Mouse (Mus musculus) liver, embryonic 13.5 days (tissue): ENCODE results near the gene Trak1. TPM values are rescaled to one million over a fixed set of nuclear protein-coding genes. Genes with fewer than 3 reads are reported as not detected.
A peak's percentile ranks its signal among the peaks of the same experiment; 100 is the strongest.

Experiments used
- ATAC-seq: fragments of 200-750 bp; cut with Nextera tagmentation; 2 replicates; pipeline ENCODE4 v1.8.0; 2017; ENCODE audit warnings: low read depth, mild to moderate bottlenecking, moderate number of reproducible peaks, moderate library complexity
- DNase-seq: peaks from one replicate; pipeline ENCODE4 v3.0.0; 2022
- H3K27ac ChIP-seq: fragments of 300-500 bp; sonication (generic); 2 replicates; pipeline ENCODE4 v1.5.1; 2015; ENCODE audit warnings: moderate library complexity, mild to moderate bottlenecking, inconsistent platforms
- H3K27me3 ChIP-seq: fragments of 300-500 bp; sonication (generic); 2 replicates; pipeline ENCODE4 v1.6.1; 2015; ENCODE audit warnings: mild to moderate bottlenecking, inconsistent platforms
- H3K36me3 ChIP-seq: fragments of 300-500 bp; sonication (generic); 2 replicates; pipeline ENCODE4 v1.6.1; 2015; ENCODE audit warnings: mild to moderate bottlenecking, inconsistent platforms
- H3K4me1 ChIP-seq: fragments of 300-500 bp; sonication (generic); replicated peaks from 2 replicates; pipeline ENCODE4 v1.6.1; 2015; ENCODE audit warnings: inconsistent platforms
- H3K4me2 ChIP-seq: fragments of 300-500 bp; sonication (generic); 2 replicates; pipeline ENCODE4 v1.6.1; 2015; ENCODE audit warnings: inconsistent platforms, mild to moderate bottlenecking, moderate library complexity
- H3K4me3 ChIP-seq: fragments of 300-500 bp; sonication (generic); replicated peaks from 2 replicates; pipeline ENCODE4 v1.5.1; 2015; ENCODE audit warnings: mild to moderate bottlenecking, inconsistent platforms
- H3K9ac ChIP-seq: fragments of 300-500 bp; sonication (generic); 2 replicates; pipeline ENCODE4 v1.6.1; 2015; ENCODE audit warnings: mild to moderate bottlenecking, inconsistent platforms
- H3K9me3 ChIP-seq: fragments of 300-500 bp; sonication (generic); replicated peaks from 2 replicates; pipeline ENCODE4 v1.6.1; 2016; ENCODE audit warnings: inconsistent platforms
- WGBS: fragments of 180-500 bp; shearing (Covaris S2); methylation state at CpG from one replicate; pipeline ENCODE4 v1.1.7; 2015; ENCODE audit not compliant: insufficient replicate concordance; 5-methylcytosine and 5-hydroxymethylcytosine counted together
- polyA plus RNA-seq: library from polyadenylated mRNA; unstranded; fragments of >200 nt; fragmentation: Nextera tagmentation; extraction: Ambion mirVana; gene quantifications from 2 replicates; pipeline ENCODE4 v1.2.1, GENCODE M21; 2015

Gene Trak1
- polyA plus RNA-seq, 1 experiment from 2014 or later: 3.6 TPM

GRCm38 (mm10) chr9:121376094-121376493 lies 78.8 kb downstream of the Trak1 start:
- Histone ChIP-seq H3K4me3 (no peak overlapping the region), H3K9me3 (no peaks in the 10 kb centered on the region), H3K36me3 (no peaks in the 10 kb centered on the region), H3K4me1 (peaks cover 28% of the 10 kb centered on the region), H3K4me2 (no peak overlapping the region), H3K27ac (no peak overlapping the region), H3K27me3 (no peaks in the 10 kb centered on the region), H3K9ac (no peak overlapping the region)
- ATAC-seq (no peak), DNase-seq (no peak)
- 87% methylated on average over 5 of the region's 5 CpGs for WGBS

DNA sequence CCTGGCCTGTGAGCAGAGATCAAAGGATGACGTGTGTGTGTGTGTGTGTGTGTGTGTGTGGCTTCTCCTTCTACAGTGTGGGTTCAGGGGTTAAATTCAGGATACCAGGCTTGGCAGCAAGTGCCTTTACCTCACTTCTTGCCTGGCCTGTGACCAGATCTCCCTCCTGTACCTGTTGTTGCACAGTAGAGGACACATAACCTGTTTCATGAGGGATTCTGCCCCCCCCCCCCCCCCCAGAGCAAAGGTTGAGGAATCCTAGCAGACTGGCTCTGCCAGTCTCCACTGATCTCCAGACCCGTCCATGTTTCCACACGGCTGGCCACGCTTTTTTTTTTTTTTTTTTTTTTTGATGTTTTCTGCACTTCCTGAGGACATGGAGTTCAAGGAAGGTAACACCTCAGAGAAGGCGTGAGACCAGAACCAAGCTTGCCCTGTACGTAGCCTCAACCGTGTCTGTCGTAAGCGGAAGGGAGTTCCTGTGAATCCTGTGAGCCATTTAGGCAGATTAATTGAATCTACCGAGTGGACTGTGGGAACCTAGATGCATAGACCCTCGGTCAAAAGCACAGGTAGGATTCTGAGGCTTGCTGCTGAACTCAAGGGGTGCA lies 83.1 kb downstream of the Trak1 start:
- no peaks in the 10 kb centered on the region for H3K27me3 ChIP-seq
- H3K4me2 ChIP-seq: no peak overlapping the region
- 75% methylated on average over 11 of the region's 11 CpGs for WGBS
- H3K4me1 ChIP-seq: peaks cover 29% of the 10 kb centered on the region
- no peak overlapping the region for H3K4me3 ChIP-seq
- no peak for DNase-seq
- no peak for ATAC-seq
- no peak overlapping the region for H3K27ac ChIP-seq
- H3K9me3 ChIP-seq: no peaks in the 10 kb centered on the region
- H3K36me3 ChIP-seq: no peaks in the 10 kb centered on the region
- H3K9ac ChIP-seq: no peak overlapping the region

DNA sequence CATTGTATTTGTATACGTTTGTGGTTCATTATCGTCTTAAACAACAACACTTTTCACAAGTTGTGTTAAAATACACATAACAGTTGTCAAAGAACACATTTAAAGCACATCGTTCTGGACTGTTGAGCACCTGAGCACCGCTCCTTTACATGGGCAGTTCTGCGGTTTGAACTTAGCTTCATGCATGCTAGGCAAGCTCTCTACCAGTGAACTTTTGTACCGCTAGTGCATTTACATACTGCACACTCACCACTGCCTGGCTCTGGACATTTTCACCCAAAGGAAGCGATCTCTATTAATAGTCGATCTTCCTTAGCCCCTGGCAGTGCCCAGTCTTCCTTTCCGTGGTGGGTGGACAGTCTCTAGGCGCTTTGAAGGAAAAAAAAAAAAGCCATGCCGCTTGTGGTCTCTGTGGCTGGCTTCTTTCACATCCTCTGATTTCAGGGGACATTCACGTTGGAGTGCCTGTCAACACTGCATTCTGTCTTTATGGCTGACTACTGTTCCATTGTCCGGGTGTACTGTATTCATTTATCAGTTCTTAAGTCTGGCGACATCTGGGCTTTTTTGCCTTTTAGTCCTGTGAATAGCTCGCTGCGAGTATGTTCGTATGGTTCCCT lies 84.5 kb downstream of the Trak1 start:
- Histone ChIP-seq H3K27ac (no peak overlapping the region), H3K4me3 (no peak overlapping the region), H3K36me3 (no peaks in the 10 kb centered on the region), H3K4me1 (peaks cover 31% of the 10 kb centered on the region), H3K4me2 (no peak overlapping the region), H3K9me3 (no peaks in the 10 kb centered on the region), H3K9ac (no peak overlapping the region), H3K27me3 (no peaks in the 10 kb centered on the region)
- ATAC-seq: no peak
- WGBS: 57% methylated on average over 17 of the region's 17 CpGs
- no peak for DNase-seq

DNA sequence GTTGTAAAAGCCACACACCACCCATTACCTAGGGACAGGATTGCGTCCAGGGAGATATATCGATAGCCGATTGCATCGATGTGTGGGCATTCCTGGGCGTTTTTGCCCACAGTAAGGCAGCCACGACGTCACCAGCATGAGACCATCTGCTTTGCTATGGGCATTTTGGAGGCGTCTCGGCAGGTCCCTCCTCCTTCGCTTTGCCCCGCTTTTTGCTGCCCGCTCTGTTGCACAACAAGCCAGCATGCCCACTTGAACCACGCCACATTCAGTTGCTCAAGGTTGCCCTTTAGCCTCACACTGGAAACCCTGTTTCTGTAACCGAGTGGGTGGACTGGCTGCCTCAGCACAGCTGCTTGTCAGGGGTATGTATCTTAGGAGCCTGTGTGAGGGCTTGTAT lies 85.3 kb downstream of the Trak1 start:
- Histone ChIP-seq H3K4me1 (peaks cover 31% of the 10 kb centered on the region), H3K9me3 (no peaks in the 10 kb centered on the region), H3K9ac (no peak overlapping the region), H3K36me3 (no peaks in the 10 kb centered on the region), H3K4me2 (no peak overlapping the region), H3K4me3 (no peak overlapping the region), H3K27me3 (no peaks in the 10 kb centered on the region), H3K27ac (no peak overlapping the region)
- no peak for DNase-seq
- no peak for ATAC-seq
- WGBS: 80% methylated on average over 14 of the region's 14 CpGs

DNA sequence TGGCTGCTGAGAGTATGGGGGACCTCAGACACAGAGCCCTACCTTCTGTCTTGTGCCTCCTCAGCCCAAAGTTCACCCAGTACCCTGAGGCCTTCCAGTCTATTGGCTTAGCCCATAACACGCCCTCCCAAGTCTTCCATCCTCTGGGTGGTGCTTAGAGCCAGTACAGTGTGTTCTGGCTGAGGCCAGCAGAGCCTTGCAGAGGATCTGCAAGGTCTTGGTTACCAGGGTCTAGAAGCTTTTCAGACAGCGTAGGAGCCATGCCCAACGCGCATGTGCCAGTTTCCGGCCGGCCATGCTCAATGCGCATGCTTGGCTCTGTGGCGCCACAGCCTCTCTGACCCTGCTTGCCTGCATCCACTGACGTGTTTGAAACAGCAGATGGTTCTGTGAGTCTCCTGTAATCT lies 85.9 kb downstream of the Trak1 start:
- Histone ChIP-seq H3K4me1 (peaks cover 31% of the 10 kb centered on the region), H3K36me3 (no peaks in the 10 kb centered on the region), H3K27me3 (no peaks in the 10 kb centered on the region), H3K4me2 (no peak overlapping the region), H3K9ac (no peak overlapping the region), H3K9me3 (no peaks in the 10 kb centered on the region), H3K4me3 (no peak overlapping the region), H3K27ac (no peak overlapping the region)
- 80% methylated on average over 9 of the region's 9 CpGs for WGBS
- ATAC-seq (no peak; the same call in 1 of the 2 replicates), DNase-seq (no peak)

- Histone ChIP-seq H3K9ac (no peak overlapping the region), H3K27me3 (no peaks in the 10 kb centered on the region), H3K9me3 (no peaks in the 10 kb centered on the region), H3K4me1 (peaks cover 31% of the 10 kb centered on the region), H3K4me2 (peak overlapping the region; percentile 39), H3K36me3 (no peaks in the 10 kb centered on the region), H3K27ac (no peak overlapping the region), H3K4me3 (no peak overlapping the region)
- ATAC-seq: 0 out of 2 replicates have a peak, but pooled peaks have one; percentile 15
- DNase-seq: no peak
- 17% methylated on average over 7 of the region's 7 CpGs for WGBS
Measured at GRCm38 (mm10) chr9:121384620-121385019, 87.3 kb downstream of the Trak1 start.

- Histone ChIP-seq H3K9ac (no peak overlapping the region), H3K4me1 (peaks cover 31% of the 10 kb centered on the region), H3K27ac (no peak overlapping the region), H3K4me3 (no peak overlapping the region), H3K9me3 (no peaks in the 10 kb centered on the region), H3K4me2 (peak overlapping the region; percentile 39), H3K36me3 (no peaks in the 10 kb centered on the region), H3K27me3 (no peaks in the 10 kb centered on the region)
- WGBS: 31% methylated on average over 16 of the region's 16 CpGs
- peak; percentile 16; the same call in 1 of the 2 replicates for ATAC-seq
- peak; percentile 57 for DNase-seq
Measured at GRCm38 (mm10) chr9:121385091-121385748, 87.9 kb downstream of the Trak1 start.

DNA sequence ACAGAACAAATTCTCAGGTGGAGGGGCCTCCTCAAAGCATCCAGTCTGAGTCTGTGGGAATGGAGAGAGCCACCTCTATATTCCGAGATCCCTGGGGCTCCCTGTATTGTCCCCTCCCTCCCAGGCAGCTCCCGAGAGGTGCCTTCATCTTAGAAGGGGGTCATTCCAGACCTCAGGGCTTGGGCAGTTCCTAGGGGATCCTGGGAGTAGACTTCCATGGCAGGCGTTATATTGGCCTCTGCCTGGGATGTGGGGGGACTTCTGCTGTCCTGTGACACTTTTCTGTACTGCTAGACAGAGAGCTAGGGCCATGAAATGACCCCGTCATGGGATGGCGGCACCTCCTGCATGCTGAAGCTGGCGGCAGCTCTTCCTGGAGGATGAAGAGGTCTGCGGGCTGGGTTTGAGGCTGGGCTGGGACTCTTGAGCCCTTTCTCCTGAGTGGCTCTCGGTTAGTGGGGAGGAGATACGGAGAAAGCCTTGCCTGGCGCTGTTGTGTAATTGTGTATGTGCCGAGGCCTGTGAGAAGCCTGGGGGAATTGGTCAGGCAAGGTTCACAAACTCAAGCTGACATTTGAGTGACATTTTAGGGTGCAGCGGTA lies 88.5 kb downstream of the Trak1 start:
- peaks cover 31% of the 10 kb centered on the region for H3K4me1 ChIP-seq
- no peak overlapping the region for H3K9ac ChIP-seq

DNA sequence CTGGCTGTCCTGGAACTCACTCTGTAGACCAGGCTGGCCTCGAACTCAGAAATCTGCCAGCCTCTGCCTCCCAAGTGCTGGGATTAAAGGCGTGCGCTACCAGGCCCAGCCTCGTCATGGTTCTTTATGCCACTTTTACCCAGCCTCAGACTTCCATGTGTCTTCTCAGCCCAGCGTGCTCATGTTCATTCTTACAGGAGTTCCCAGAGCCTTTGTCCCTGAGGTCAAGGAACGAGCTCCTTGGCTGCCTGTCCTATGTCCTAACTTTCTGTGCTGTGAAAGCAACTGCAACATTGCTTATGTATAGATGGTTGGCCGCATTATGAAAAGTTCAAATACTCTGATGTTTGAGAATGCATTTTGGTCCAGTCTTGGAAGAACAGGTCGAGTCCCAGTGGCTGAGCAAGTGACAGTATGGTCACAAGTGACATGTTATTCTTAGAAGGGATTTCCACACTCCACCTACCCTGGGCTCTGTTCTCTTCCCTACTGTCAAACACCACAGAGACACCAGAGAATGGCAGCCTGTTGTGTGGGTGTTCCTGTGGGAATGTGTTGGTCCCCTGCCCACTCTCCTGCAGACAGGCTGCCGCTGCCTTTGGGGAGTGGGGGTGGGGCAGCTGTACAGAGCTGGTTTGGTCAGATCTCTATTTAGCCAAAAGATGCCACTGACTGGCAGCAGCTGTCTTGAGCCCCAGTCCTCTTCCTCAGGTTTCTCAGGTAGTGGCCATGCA lies 90.4 kb downstream of the Trak1 start:
- DNase-seq (no peak), ATAC-seq (no peak)
- Histone ChIP-seq H3K9me3 (no peaks in the 10 kb centered on the region), H3K36me3 (no peaks in the 10 kb centered on the region), H3K9ac (no peak overlapping the region), H3K4me3 (no peak overlapping the region), H3K4me2 (no peak overlapping the region), H3K27me3 (no peaks in the 10 kb centered on the region), H3K27ac (no peak overlapping the region), H3K4me1 (peaks cover 24% of the 10 kb centered on the region)
- 71% methylated on average over 9 of the region's 9 CpGs for WGBS

More for the DNA sequence above, 88.5 kb downstream of the Trak1 start:
- DNase-seq (no peak), ATAC-seq (no peak)
- Histone ChIP-seq H3K27ac (no peak overlapping the region), H3K9me3 (no peaks in the 10 kb centered on the region), H3K36me3 (no peaks in the 10 kb centered on the region), H3K4me2 (no peak overlapping the region), H3K27me3 (no peaks in the 10 kb centered on the region), H3K4me3 (no peak overlapping the region)
- 80% methylated on average over 12 of the region's 12 CpGs for WGBS

- H3K4me2 ChIP-seq: no peak overlapping the region
Measured at GRCm38 (mm10) chr9:121388273-121388931, 91.1 kb downstream of the Trak1 start.

More at GRCm38 (mm10) chr9:121388273-121388931, 91.1 kb downstream of the Trak1 start:
- 79% methylated on average over 13 of the region's 13 CpGs for WGBS
- no peak overlapping the region for H3K9ac ChIP-seq
- no peak overlapping the region for H3K27ac ChIP-seq
- no peaks in the 10 kb centered on the region for H3K36me3 ChIP-seq
- no peaks in the 10 kb centered on the region for H3K27me3 ChIP-seq
- H3K4me1 ChIP-seq: peaks cover 19% of the 10 kb centered on the region
- DNase-seq (no peak), ATAC-seq (no peak)
- no peak overlapping the region for H3K4me3 ChIP-seq
- H3K9me3 ChIP-seq: no peaks in the 10 kb centered on the region
